Mouse (Mus musculus) frontal cortex, postnatal 10 days (tissue): ENCODE data around the gene Zfp414.
A peak's percentile ranks its signal among the peaks of the same experiment; 100 is the strongest.
"Not testable (repeated sequence)": the region's sequence is repeated elsewhere in the genome, so short reads cannot be mapped to it uniquely, and the experiment has no call there.

Experiments
- DNase-seq, 2 experiments: peaks; one replicate each; pipeline ENCODE4 v3.0.0; 2022; ENCODE audit warnings: low spot score in 2 of 2, mixed read lengths in 1 of 2

Gene Zfp414

DNA sequence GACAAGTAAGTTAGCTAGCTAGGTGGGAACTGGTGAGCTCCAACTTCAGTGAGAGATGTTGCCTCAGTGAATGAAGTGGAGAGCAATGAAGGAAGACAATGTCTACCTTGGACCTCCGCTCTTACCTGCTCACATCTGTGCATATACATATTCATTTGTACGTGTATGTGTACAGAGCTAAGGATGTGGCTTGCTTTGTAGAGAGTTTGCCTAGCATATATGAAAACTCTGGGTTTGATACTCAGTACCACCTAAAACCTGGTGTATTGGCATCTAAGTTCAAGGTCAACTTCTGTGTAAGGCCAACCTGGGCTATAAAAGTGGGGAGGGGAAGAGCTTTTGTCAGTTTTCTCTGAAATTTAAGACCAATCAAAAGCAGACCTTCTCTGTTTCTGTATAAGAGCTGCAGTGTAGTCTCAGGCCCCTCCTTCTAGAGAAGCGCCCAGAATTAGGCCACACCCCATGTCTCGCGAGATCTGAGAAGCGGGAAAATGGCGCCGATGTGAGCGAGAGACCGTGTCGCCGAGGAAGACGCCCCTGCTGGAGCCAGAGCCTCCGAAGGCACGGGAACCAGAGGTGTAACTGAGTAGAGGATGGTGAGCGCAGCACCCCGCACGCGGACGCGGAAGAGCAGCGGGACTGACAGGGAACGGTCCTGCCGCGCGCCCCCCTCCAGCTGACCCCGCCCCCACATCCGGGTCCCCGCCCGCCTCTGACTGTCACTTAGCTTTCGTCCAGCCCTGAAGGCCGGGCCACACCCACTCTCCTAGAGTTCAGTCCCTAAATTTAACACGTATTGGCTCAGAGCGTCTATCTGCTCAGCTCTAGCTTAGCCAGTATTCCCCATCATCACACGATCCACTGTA is at the start of gene Zfp414:
Zfp414 (plus strand) TSS at position 470 of the 866 bp plus-strand sequence.
- peak; percentile 82 to 88 for DNase-seq

DNA sequence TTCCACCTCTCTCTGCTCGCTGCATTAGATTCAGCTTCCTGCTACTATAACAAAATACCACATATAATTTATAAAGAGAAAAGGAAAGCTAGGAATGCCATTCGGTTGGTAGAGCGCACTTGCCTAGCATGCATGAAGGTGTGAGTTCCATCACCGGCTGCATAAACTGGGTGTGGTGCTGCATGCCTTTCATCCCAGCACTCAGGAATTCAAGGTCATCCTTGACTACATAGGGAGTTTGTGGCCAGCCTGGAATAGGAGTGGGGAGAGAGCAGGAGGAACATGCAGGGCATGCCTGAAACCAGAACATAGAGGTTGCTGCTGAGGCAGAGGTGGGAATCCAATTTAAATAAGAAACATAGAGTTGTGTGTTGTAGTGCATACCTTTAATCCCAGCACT is 44.8 kb upstream of the Zfp414 start:
- no peak for DNase-seq

DNA sequence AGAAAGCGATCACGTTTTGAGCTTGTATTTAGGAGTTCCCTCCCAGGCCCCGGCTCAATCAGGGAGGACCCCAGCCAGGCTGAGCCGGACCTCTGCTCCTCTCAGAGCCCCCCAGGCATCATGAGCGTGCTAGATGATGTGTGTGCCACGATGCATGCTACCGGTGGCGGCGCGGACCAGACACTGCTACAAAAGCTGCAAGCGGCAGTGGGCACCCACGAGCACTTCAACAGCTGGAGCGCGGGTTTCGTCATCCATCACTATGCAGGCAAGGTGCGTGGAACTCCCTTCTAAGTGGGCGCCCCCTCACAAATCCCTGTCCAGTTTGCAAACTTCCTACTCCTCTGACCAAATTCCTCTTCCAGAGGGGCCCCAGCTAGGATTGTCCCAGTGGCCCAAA is 42.9 kb upstream of the Zfp414 start:
- DNase-seq: no peak

DNA sequence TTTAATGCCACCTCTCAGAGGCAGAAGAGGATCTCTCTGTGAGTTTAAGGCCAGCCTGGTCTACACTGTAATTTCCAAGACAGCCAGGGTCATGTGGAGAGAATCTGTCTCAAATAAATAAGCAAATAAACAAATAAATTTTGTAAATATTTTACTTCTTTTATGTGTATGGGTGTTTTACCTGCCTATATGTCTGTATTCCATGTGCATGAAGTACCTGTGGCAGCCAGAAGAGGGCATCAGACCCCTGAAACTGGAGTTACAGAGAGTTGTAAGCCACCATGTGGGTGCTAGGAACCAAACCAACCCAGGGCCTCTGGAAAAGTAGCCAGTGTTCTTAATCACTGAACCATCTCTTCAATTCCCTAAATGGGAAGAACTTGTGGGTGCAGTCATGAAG is 31.6 kb upstream of the Zfp414 start:
- no peak for DNase-seq

DNA sequence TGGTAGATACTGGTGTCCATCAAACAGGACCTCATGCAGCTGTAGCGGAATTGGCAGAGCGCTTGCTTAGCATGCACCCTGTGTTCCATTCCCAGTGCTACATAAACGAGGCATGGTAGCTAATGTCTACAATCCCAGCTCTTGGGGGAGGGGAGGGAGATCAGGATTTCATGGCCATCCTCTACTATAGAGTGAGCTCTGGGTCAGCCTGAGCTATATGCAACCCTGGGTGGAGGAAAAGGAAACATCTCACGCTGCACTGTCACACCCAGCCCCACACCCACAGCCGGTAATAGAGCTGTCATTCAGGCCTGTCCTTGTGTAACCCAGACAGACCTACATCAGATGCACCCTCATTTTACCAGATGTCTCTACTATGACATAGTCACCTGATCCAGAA is 30.4 kb upstream of the Zfp414 start:
- no peak for DNase-seq

DNA sequence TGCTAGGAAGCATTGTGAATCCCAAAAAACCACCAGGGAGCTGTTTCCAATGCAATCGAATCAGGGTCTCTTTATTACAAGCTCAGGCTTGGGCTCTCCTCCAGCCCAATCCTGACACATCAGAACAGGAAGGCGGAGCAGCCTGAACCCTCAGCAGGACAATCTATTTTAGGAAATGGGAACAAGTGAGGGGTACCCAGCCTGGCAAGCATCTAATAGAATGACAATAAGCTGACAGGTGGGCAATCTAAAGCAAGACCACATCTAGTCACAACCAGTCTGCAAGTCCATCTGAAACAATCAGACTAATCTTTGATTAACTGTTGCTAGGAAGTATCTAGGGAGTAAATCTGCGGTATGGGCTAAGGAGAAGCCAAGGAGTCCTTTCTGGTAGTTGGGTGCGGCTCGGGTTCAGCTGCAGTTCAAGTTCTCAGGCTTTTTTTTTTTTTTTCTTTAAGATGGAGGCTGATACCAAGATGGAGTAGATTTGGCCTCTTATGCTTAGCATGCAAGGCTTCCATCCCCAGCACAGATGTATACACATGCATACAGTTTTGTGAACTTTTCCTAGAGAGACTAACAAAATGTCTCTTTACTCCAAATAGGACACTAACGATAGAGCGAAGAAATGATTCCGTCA is 28.9 kb upstream of the Zfp414 start:
- no peak for DNase-seq

DNA sequence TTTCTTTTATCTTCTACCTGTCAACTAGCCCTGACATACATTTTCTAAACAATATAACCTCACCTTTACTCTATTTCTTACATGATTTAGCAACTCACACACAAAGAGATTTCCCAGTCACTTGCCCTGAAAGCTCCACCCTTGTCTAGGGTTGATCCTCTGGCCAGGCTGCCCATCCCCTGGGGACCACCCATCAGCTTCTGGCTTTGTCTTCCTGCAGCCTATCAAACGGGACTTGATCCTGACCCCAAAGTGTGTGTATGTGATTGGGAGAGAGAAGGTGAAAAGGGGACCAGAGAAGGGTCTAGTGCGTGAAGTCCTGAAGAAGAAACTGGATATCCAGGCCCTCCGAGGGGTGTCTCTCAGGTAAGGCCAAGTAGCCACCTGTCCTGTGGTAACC is 28.1 kb upstream of the Zfp414 start:
- no peak for DNase-seq

DNA sequence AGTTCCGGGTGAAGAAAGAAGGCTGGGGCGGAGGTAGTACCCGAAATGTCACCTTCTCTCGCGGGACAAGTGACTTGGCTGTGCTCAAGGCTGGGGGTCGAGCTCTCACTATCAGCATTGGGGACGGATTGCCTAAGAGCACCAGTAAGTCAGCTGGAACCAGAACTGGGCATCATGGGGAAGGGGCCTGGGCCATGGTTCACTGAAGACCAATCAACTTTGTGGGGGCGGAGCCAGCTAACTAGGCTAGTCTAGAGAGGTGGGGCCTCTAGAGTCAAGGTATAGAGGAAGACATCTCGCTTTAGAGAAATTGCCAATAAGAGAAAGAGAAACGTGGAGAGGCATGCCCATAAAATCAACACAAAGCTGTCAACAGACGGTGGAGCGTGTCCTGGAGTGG is 26.9 kb upstream of the Zfp414 start:
- no peak for DNase-seq

DNA sequence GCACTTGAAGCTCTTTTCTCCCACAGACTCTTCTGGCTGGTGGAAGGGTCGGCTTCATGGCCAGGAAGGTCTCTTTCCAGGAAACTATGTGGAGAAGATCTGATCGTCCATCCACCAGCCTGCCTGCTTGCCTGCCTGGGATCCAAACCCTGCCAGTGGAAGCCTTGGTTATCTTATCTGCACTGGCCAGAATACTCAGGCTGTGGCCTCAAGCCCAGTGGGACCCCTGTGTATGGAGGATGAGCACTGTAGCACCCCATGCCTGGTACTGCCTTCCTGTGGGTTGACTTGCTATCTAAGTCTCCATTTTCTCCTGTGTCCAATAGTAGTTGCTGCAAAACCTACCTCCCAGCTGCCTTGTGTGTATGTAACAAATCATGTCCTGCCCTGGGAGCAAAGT is 21.6 kb upstream of the Zfp414 start:
- DNase-seq: no peak

DNA sequence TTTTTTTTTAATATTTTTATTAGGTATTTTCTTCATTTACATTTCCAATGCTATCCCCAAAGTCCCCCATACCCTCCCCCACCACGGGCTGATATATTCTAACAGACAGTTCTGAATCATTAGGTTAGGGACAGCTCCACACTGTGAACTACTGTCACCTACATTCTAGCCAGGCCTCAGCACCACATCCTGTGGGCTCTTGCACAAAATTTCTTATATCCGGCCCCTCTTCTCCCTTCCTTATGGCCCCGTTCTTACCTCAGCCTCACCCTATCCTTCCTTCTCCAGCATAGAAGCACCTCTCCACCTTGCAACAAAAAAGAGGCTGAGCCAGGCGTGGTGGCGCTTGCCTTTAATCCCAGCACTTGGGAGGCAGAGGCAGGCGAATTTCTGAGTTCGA is 18.3 kb upstream of the Zfp414 start:
- DNase-seq: no peak

DNA sequence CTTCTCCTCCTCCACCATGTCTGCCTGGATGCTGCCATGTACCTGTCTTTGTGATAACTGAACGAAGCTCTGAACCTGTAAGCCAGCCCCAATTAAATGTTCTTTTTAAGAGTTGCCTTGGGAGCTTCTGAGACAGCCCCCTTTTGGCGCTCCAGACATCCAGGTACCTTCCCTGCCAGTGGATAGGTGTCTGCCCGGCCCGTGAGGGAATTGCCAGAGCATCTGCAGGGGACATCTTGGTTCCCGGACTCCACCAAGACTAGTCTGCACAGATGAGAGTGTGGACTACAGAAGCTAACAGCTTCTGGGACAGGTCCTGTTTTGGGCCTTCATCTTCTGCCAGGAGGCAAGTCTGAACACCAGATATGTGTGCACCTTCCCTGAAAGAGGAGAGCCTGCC is 15.2 kb upstream of the Zfp414 start:
- not testable (repeated sequence) for DNase-seq

DNA sequence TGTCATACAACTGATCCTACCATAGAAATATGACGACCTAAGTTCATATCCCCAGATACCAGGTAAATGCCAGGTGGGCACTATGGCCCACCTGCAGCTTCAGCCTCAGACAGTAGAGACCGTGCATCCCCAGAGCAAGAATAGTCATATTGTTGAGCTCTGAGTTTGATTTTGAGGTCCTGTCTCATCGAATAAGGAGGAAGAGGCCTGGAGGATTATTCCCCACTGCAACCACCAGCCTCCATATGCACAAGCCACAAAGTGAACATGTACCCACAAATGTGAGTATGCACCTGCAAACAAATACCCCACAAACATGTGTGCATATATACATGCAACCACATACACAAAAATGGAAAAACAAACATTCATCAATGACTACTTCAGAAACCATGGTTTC is 1.6 kb upstream of the Zfp414 start:
- no peak for DNase-seq

DNA sequence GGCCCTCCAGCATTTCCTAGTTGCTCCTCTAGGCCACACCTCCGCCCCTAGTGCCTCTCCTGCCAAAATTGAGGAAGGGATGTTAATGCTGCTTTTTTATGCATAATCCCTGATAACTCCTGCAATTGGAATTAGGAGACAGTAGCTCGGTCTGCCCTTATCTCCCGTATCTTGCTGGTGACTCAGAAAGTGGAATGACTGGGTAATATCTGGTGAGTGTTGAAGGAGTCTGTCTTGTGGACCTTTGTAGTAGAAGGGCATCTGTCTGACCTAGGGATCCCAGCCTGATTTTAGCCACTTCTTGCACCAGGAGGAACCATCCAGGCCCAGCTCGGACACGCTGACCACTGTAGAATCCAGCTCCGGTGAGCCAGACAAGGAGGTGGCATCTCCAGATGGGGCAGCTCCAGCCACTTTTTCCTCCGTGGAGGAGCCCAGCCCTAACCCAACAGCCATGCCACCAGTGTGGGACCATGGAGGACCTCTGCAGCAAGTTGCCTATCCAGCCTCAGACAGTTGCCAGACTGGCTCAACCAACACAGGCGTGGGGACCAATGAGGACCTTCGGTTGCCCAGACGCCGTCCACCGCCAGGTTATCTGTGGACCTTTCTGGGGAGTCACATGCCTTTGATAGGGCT is 716 bp downstream of the Zfp414 start:
- peak in 1 of 2 experiments; percentile 28 for DNase-seq

DNA sequence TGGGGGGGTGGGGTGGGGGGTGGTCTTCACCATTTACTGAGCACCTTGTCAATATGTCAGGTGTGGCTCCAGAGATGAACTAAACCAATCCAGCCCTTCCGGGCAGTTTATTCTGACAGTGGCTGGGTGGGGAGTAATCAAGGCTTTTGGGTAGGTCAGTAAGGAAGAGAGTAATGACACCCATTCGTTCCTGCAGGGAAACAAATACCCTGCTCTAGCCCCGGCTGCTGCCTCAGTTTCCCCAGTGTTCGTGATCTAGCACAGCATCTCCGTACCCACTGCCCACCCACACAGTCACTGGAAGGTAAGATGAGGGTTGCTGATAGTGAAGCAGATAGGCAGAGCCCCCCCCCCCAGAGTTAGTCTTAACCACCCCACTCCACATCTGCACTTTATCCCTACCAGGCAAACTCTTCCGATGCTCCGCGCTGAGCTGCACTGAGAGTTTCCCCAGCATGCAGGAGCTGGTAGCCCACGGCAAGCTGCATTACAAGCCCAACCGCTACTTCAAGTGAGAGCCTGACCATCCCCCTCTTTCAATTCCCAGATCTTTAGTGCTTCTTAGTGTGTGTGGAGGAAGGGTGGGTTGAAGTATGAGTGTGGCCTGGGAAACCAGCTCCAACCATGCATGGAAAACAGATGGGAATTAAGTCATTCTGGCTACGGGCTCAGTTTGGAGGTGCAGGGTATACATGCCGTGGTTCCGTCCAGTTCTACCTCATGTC is 1.4 kb downstream of the Zfp414 start:
- no peak for DNase-seq

DNA sequence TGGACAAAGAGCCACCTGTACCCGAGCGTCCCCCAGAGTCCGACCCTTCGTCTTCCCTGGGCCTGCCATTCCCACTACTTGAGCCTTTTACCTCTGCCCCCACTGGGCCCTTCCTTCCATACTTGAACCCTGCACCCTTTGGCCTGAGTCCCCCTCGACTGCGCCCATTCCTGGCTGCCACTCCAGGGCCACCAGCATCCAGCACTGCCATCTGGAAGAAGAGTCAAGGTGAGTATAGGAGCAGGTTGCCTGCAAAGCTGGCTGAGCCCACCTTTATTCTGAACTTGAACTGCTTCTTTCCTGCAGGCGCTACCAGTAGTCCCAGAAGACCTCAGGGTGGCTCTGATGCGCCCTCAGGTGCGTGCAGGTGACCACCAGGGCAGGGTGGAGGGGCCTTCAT is 2.3 kb downstream of the Zfp414 start:
- no peak for DNase-seq

DNA sequence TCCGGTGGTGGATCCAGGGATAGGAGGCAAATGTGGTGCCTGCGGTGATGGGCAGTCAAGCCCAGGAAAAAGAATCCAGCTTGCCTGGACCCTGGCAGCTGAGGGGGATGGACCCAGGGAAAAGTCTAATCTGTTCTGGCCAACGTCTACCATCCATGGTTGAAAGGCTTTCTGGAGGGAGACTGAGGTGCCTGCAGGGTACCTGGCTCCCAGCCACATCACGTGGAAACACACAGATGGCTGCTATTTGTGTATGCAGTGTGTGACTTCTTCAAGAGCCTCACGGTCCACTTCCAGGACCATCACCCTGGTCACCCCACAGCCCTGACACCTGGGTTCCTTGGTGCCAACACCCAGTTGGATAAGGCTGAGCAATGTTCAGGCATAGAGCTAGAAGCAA is 2.9 kb downstream of the Zfp414 start:
- DNase-seq: no peak

DNA sequence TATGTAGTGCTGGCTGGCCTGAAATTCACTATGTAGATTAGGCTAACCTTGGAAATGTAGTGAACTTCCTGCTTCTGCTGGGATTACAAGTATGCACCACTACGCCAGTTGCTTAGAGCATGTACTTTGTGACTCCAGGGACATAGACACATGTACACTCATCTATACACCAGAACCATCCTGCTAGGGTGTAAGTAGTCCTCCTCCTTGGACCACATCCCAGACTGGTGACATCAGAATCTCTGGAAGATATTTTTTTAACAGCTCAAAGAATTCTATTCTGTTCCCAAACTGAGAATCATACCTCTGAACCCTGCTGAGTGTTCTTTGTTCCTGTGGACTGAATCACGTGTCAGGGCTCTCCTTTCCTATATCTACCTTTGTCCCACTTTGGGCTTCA is 8.1 kb downstream of the Zfp414 start:
- DNase-seq: no peak

DNA sequence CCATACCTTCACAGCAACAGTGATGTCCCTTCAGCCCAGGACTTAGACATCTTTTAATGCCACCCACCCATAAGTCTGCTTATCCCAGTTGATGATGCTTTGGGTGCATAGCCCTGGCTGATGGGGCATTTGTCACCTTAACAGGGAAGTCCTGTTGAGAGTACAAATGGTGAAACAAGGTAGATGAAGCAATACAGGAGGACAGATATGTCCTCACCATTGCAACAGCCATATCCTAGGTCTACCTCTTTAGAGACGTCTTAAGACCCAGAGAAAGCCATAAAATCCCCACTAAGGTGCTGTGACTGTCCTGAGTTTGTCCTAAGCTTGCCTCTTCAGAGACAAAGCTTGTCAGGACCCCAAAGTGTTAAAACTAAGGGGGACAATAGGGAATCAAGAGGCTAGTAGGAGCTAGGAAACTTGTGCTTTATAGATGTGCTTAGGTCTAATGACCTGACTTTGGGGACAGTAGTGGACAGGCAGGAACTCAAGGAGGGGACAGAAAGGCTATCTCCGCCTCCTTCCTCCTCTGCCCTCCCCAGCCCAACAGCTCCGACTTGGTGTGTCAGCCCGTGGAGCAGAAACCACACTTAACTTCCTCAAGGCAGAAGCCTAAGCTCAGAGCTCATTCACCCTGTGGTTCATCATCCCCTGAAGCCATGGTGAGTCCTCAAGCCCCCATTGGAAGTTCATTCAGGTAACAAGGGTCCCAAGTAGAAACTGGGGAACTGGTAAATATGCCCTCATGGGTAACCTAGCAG is 8.8 kb downstream of the Zfp414 start, which contains the start of gene Pram1:
Pram1 (plus strand) TSS at position 541 of the 761 bp plus-strand sequence.
- DNase-seq: no peak

DNA sequence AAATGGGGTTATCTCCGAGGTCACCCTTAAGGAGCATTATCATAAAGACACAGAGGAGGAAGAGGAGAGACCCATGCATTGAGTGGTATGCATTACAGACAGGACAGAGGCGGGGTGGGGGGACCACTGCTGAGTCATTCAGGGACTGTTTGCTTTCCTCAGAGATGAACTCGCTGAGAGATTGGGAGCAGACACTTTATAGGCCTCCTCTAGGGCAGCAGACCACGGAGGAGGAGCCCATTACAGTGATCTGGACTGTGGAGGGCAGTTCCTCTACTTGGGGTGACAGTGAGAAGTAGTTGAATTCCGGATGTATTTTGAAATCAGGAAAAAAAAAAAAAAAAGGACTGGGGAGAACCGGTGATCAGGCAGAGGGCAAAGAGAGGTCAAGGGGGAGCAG is 10.9 kb downstream of the Zfp414 start:
- no peak for DNase-seq

DNA sequence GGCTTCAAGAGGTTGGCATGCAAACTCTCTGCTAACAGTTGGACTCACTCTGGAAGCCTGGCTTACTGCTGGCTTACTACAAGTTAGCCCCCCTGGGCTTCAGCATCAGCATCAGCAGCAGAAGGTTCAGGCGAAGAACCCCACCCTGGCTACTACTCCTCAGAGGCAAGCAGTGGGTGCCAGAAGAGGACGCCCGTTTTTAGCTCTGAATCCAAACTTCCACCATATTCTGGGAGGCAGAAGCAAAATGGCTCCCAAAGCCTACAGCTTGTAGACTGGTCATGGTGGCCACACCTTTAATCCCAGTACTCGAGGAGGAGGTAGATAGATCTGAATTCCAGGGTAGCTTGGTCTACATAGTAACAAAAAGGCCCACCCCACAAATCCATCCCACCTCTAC is 15.2 kb downstream of the Zfp414 start:
- DNase-seq: no peak

DNA sequence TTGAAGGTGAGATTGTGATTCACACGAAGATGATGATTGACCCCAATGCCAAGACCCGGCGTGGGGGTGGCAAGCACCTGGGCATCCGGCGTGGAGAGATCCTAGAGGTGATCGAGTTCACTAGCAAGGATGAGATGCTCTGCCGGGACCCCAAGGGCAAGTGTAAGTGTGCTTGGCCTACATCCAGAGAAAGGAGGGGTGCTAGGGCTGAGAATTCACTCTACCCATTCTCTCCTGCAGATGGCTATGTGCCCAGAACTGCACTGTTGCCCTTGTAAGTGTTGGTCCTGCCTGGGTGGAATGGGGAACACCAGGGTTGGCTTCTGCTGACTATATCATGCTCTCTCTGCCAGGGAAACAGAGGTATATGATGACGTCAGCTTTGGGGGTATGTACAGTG is 16.2 kb downstream of the Zfp414 start:
- DNase-seq: no peak
